Mouse (Mus musculus): ENCODE measurements at regions not wholly inside any gene's neighbourhood (a gene's known extent, or its start where the extent isn't known, plus 50 kb on each side); places are given as distances from the start of the nearest gene placed in this dataset.

DNA sequence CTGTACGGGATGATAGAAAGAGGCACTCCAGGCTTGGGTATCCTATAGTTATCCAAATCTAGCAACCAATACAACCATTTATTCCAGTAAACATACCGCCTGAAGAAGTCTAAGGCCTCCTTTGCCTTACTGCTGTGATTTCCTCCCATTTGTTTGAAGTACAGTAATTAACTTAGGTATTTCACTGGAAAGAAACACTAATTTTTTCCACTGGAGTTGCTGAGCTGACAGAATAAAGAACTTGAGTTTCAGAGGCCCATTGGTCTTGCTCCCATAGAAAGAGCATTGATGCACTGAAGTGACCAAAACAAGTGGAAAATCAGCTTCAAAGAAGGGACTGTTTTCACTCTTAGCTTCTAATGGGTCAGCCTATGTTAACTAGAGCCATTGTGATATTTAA, 1100.8 kb upstream of the Gm7489 start:
- ATAC-seq (replicated peaks; ENCODE audit: low read depth, poor library complexity, severe bottlenecking): no peak

DNA sequence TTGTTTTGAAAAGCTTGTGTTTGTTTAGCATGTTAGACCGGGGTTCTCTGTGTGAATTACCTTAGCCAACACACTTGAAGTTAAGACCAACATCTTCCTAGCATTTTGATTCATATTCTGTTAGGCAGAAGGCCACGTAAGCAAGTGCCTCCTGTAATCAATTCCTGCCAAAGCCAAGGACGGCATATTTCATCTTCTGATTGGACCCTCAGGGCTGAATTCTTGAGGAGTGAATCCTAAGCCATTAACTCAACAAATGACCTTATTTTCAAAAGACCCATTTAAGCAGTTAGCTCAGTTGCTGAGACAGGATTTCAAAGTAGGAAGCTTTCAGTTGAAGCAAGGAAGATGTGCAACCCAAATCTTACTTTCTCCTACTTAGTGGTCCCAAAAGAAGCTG, 1099.5 kb upstream of the Gm7489 start:
- no peak for ATAC-seq (replicated peaks; ENCODE audit: low read depth, poor library complexity, severe bottlenecking)

DNA sequence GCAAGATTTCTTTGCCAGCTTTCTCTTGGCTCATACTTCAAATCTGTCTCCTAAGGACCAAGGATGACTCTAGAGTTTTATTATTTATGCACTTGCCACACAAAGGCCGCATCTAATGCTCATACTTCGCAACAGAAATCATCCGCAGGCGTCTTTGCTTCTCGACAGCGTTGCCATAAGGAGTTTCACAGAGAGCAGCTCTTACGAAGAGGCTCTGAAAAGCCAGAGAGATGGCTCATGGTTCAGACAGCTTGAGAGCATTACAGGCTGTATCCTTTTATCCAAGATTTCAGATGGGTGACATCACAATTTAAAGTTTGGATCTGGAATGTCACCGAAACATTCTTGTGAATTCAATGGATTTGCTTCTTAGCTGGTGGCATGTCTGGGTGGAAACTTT, 1098.7 kb upstream of the Gm7489 start:
- ATAC-seq (replicated peaks; ENCODE audit: low read depth, poor library complexity, severe bottlenecking): no peak

DNA sequence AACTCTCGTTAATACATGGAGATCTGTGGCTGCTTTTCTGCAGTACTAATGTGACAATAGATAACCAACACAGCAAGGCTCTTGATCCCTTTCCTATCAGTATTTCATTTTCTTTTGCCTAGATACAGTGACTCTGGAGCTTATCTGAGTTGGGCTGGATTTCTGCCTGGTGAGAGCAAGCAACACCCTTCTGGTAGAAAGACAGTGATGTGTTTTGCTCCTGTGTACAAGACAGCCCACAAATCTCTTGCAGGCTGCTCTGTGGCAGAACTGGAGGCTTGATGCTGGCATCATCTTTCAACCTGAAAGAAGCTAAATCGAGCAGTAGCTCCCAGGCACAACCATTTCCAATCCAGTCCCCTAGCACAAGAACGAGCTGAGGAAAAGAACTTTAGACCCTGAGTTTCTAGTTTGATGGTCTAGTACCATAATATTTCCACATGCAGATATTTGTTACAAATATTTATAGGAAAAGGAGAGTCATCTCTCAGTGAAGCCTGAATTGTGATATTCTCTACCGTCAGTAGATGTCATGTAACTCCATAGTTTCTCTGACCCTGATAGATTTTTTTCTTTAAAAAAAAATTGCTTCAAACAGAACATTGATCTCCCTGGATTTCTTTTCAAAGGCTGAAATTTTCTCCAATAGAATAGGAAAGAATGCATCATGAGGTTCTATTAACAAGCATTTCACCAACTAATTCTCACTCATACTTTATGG, 1079.1 kb upstream of the Gm7489 start:
- no peak for ATAC-seq (replicated peaks; ENCODE audit: low read depth, poor library complexity, severe bottlenecking)

DNA sequence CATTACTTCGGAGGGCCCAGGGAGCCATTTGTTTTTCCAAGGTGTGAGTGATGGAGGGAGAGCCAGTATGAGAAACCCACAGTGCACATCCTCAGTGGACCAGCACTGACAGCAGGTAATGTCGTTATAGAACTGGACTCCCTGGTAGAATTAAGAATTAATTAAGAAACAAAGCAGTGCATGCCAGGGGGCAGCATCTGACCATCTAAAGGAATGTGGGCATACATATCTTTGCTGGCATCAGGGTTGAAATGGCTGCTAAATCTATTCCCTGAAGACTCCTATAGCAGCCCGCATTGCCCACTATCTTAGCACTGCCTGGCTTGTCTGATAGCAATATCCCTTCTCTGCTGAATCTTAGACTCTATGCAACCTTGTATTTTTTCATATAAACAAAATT, 1076.1 kb upstream of the Gm7489 start:
- no peak for ATAC-seq (replicated peaks; ENCODE audit: low read depth, poor library complexity, severe bottlenecking)

DNA sequence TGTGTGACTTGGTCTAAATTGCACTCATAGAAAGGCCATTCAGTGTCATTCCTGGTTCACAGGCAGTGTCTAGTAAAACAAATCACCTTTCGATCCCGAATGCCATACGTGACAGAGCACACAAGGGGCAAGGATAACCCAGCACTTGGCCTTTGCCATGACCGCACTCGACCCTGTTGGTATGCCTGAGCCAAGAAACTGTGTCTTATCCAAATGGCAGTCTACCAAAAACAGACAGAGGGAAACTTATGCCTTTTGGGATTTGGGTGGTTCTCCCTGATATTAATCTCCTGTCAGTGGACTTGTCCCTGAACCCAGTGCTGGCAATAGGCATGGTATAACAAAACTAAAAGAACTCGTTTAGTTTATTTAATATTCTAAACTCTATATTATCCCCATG, 1063.9 kb upstream of the Gm7489 start:
- ATAC-seq (replicated peaks; ENCODE audit: low read depth, poor library complexity, severe bottlenecking): no peak

DNA sequence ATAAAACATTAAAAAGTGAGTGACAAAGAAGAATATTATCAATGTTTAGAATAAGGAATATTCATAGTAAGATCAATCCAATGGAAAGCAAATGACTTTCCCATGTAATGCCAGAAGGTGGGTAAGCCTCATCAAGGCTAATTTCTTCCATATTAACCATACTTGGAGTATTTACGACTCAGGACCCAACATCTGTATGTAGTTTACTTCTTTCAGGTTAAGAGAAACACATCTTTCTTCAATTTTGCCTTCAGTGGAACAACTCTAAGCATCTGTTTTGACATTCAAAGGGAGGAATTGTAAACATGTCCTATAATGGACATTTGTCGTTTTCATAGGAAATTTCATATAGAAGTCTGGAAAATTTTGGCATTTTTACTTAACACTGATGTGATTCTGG, 1047.8 kb upstream of the Gm7489 start:
- no peak for ATAC-seq (replicated peaks; ENCODE audit: low read depth, poor library complexity, severe bottlenecking)

DNA sequence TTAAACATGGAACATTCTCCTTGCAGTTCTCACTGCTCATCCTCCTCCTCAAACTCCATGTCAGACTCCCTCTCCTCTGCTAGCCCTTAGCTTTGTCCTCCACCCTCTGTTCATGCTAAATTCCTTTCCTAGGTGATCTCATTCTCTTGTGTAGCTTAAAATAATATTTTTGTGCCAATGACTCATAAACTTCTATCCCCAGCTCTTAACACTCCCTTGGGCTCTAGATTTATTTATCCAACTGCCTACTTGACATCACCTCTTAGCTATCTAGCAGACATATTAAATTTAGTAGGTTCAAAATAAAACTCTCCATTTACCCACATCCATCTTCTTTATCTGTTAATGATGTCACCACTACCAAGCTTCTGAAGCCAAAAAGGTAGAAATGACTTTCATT, 1036.6 kb upstream of the Gm7489 start:
- ATAC-seq (replicated peaks; ENCODE audit: low read depth, poor library complexity, severe bottlenecking): no peak

DNA sequence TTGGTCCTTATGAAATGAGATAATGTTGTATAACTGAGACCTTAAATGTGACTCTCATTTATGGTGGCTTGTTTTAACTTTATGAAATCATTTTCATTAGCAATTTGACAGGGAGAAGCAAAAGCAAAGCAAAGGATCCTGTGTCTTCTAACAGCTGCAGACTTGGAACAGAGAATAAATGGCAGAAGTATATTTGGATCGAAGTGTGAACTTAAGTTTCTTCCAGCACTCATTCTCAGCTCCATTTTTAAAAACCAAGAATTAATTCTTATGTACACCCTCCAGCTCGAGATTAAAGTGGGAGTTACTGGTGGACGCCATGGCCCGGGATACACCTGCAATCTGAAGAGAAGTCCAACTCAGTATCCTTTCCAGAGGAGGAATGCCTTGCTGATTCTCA, 1026.0 kb upstream of the Gm7489 start:
- no peak for ATAC-seq (replicated peaks; ENCODE audit: low read depth, poor library complexity, severe bottlenecking)

DNA sequence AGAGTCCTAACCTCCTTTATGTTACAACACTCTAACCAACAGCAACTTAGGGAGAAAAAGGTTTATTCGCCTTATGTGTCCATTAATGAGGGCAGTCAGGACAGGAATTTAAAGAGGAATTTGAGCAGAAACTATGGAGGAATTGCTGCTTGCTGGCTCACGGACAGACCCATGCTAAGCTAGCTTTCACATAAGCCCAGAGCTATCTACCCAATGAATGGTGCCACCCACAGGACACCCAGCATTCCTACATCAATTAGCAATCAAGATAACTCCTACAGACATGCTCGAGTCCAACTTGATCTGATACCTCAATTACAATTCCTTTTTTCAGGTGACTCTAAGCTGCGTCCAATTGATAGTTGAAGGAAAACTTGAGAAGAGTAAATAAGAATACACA, 1021.2 kb upstream of the Gm7489 start:
- 0 out of 2 replicates have a peak, but pooled peaks have one; percentile 50 for ATAC-seq (replicated peaks; ENCODE audit: low read depth, poor library complexity, severe bottlenecking)

DNA sequence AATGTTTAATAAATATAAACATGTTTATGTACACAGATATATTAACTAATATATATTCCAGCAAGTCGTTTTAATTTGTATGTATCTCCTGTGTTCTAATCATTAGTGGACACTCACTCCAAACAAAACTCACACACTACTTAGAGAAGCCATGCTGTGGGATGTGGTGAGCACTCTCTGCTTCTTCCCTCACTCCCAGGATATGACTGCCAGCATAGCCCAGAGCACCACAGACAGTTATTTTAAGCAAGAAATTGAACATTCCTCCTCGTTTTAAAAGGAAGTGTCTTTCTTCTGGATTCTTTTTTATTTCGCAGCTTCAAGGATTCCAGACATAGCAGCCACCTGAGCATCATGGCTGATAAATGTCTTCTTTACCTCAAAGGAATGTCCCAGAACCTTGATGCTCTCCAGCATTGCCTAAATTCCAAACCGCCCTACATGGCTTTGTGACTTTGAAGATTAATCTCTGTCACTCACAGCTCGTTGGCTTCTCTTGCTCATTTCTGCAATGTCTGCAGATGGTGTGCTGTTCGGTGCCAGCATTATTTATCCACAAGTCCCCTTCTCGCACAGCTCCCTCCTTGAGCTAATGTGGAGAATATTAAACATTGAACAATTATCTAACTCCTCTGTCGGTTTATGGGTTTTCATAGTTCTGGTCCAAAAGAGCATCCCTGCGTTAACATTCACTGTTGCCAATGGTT, 992.3 kb upstream of the Gm7489 start:
- ATAC-seq (replicated peaks; ENCODE audit: low read depth, poor library complexity, severe bottlenecking): no peak

DNA sequence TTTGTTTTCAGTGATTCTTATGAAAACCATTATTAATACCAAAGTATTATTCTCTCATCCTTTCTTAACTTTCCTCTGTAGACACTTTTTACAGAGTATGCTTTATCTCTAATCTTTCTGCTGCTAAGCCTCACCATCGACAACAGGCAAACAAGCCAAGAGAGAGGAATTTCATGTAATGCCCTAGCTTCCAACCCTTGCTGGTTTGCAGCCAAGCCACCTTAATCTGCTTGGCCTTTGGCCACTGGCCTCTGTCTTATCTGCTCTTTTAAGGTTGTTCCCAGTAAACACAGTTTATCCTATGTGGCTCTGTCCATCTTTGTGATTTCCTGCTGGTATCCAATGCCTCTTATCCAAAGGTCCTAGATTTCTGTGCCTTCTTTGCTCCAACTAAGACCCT, 986.6 kb upstream of the Gm7489 start:
- no peak for ATAC-seq (replicated peaks; ENCODE audit: low read depth, poor library complexity, severe bottlenecking)

DNA sequence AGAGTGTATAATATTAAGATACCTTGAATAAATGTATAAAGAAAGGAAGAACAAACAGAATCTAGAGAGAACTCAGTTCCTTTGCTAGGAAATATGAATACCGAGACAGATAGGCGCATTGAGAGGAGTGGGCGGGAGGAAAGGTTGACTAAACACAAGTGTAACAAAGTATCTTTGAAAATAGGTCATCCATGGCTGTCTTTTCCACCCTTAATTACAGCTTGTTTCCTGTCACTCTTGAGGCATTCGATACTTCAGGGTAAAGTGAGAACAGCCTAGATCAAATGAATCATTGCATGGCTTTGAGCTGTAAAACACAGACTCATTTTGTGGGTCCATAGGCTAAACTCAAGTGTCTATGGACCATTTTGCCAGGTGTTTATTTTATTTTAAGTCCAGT, 985.3 kb upstream of the Gm7489 start:
- no peak for ATAC-seq (replicated peaks; ENCODE audit: low read depth, poor library complexity, severe bottlenecking)

DNA sequence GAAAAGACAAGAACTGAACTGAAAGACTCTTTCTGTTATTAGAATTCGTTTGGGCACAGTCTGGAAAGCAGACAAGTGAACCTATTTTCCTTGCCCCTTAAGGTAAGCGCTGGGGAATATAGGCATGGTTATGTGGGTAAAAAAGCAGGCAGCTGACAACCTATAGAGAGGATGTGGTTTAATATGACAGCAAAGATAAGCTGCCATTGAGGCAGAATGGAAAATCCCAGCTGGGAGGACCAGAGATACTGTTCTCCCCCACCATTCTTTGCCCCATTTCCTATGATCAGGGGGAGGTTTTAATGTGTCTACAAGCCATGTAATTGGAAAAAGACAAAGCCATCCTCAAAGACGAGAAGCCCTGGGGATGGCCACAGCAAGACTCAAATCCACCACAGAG, 984.9 kb upstream of the Gm7489 start:
- ATAC-seq (replicated peaks; ENCODE audit: low read depth, poor library complexity, severe bottlenecking): 0 out of 2 replicates have a peak, but pooled peaks have one; percentile 11

DNA sequence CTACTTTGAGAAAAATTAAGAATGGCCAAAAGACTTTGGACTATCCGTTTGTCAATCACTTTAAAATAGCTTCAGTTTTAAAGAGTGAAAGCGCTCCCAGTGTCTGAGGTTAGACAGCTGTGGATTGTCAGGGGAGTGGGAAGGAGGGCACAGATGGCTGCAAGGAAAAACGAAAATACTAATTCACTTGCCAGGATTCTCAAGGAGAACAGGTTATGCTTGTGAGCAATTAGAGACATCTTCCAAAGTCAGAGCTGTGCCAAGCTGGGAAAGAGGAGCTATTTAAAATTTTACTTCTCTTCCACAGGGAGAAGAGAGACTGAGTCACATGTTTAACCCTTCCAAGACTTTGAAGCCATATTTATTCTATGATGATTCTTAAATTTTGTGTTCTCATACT, 979.5 kb upstream of the Gm7489 start:
- ATAC-seq (replicated peaks; ENCODE audit: low read depth, poor library complexity, severe bottlenecking): no peak

DNA sequence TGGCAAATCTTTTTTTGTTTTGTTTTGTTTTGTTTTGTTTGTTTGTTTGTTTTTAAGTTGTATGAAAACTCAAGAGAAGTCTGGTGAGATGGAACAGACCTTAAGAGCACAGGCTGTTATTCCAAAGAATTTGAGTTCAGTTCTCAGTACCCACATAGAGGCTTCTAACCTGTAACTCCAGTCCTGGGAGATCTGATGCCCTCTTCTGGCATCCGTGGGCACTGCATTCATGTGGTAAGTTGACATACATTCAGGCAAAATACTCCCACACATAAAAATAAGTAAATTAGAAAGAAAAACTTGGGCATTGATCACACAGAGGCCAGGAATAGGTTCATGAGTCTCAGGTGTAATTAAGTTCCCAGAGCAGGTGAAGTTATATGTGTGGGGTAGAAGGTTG, 977.5 kb upstream of the Gm7489 start:
- ATAC-seq (replicated peaks; ENCODE audit: low read depth, poor library complexity, severe bottlenecking): no peak

DNA sequence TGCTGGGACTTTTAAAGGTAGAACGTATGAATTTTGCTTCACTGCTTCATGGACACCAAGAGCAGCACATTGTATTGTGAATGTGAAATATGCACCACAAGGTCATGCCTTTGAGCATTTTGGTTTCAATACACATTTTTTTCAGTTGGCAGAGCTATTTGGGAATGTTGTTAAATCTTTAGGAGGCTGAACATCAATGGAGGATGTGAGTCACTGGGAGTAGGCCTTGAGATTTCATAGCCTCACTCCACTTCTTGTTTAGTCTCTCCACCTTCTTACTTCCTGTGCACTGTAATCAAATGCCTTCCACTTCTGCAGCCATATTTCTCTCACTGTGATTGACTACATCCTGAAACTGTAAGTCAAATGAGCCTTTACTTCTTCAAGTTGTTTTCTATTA, 962.4 kb upstream of the Gm7489 start:
- no peak for ATAC-seq (replicated peaks; ENCODE audit: low read depth, poor library complexity, severe bottlenecking)

DNA sequence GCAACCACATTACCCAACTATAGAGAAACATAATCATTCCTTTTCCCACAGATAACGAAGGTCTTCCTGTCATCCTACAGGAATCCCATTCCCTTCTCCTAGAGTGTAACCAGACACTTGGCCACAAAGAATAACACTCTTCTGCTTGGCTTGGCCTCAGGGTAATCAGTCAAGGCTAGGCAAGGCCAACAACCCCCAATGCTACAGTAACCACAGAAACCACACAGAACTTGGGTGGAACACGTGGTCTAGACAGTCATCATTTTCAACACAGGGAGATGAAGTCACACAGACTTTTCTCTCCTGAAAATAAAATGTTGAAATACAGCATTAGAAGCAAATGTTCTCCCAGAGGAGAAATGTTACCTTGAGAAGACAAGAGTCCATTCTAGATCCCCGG, 956.3 kb upstream of the Gm7489 start:
- ATAC-seq (replicated peaks; ENCODE audit: low read depth, poor library complexity, severe bottlenecking): peak; percentile 92

DNA sequence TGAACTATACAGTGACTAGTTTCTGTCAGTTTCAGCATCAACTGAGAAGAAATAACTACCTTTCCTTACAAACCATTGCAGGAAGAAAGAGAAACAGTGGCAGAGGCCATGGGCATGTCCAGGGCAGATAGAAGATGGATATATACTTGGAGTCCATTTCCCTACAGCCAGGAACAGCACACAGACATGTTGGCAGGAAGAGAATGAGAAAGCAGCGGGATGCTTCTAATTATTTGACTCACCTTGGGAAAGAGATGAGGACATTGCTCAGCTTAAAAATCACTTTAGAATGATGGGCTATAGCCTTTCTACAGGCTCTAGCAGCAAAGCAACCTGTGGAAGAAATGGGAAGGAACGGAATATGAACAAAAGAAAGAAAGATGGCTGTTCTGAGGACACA, 947.6 kb upstream of the Gm7489 start:
- ATAC-seq (replicated peaks; ENCODE audit: low read depth, poor library complexity, severe bottlenecking): no peak

DNA sequence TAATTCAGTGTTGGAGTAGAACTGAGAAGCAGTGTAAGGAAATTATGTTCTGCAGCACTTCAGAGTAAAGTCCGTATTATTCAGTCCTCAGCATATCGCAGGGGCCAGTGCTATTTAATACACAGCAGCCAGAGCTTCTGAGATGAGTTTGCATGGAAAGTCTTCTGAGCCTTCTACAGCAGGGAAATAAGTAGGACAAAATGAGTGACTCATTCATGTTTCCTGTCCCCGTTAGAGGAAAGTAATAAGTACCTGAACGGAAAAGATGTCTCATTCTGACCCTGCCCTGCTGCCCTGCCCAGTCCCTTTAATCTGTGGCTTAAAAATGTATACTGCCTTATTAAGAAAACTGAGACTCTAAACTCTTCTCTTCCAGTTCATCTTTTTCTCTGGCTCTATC, 940.1 kb upstream of the Gm7489 start:
- ATAC-seq (replicated peaks; ENCODE audit: low read depth, poor library complexity, severe bottlenecking): no peak

DNA sequence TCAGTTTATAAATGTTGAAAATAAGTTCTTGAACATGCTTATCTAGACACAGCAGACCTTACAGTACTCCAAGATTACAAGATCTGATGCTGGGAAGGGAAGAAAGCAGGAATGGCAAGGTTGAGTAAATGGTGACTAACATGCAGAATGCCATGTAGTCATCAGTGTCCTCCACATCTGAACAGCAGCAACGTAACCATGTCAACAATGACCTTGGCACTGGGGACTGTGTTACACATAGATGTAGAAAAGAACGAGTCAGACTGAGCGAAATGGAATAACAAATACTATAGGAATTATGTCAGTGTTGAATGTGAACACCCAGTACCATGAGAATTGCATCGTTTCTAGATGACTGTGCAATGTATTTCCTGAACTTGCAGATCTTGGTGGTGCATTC, 936.5 kb upstream of the Gm7489 start:
- ATAC-seq (replicated peaks; ENCODE audit: low read depth, poor library complexity, severe bottlenecking): no peak

DNA sequence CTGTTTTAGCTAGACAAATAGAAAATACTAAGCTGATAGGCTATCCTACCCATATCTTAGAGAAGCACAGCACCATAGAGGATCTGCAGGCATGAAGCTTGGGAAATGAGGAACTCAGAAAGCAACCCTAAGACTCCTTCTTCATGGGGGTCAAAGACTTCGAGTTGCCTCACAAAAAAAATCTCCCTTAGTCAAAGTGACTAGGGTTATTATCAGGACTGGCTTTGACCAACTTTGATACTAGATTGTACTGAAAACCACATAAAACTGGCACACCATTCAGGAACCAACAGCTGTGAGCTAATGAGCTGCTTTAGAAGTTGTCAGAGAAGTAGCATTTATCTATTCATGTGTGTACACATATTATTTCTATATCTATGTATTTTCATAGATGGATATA, 931.2 kb upstream of the Gm7489 start:
- ATAC-seq (replicated peaks; ENCODE audit: low read depth, poor library complexity, severe bottlenecking): no peak
